Mouse (Mus musculus) adrenal gland, postnatal 14 days (tissue): ENCODE results near the gene Map3k14. TPM values are rescaled to one million over a fixed set of nuclear protein-coding genes. Genes with fewer than 3 reads are reported as not detected.
A peak's percentile ranks its signal among the peaks of the same experiment; 100 is the strongest.

Experiments used
- DNase-seq: peaks from one replicate; pipeline ENCODE4 v3.0.0; 2021; ENCODE audit warnings: mixed read lengths
- total RNA-seq: library from RNA; stranded (reverse); gene quantifications from 2 replicates; pipeline ENCODE4 v1.2.3, GENCODE M21; 2021

The Map3k14 gene
- total RNA-seq, 1 experiment from 2014 or later, result 6.5 TPM

GRCm38 (mm10) chr11:103174411-103174832 lies 92.8 kb downstream of the Map3k14 start:
- peak; percentile 73 for DNase-seq

- DNase-seq, result no peak
These were observed 93.4 kb downstream of the Map3k14 start for GRCm38 (mm10) chr11:103173771-103174344.

GRCm38 (mm10) chr11:103173041-103173770 lies 94.1 kb downstream of the Map3k14 start:
- DNase-seq, result peak; percentile 3

- DNase-seq, result peak; percentile 4
These were observed 94.8 kb downstream of the Map3k14 start for GRCm38 (mm10) chr11:103172392-103173040.

GRCm38 (mm10) chr11:103171703-103172391 lies 95.4 kb downstream of the Map3k14 start:
- peak; percentile 6 for DNase-seq

GRCm38 (mm10) chr11:103171286-103171620 lies 96.0 kb downstream of the Map3k14 start:
- DNase-seq, result peak; percentile 43

GRCm38 (mm10) chr11:103170494-103171285 lies 96.6 kb downstream of the Map3k14 start, which contains the start of gene Fmnl1:
Fmnl1 (plus strand) TSS chr11:103171107.
- peak; percentile 71 for DNase-seq

- DNase-seq, result no peak
These were observed 97.2 kb downstream of the Map3k14 start for GRCm38 (mm10) chr11:103170111-103170493.

Other genes starting within 250 kb of the Map3k14 start
- 88.8 and 93.1 TPM in 2 replicates for gene Nmt1, start 239.3 kb downstream of the Map3k14 start, total RNA-seq
- gene Dcakd, start 239.1 kb downstream of the Map3k14 start, total RNA-seq, result 65.0 and 66.3 TPM in 2 replicates
- gene Plcd3, start 165.8 kb downstream of the Map3k14 start, total RNA-seq, result 9.3 and 11.2 TPM in 2 replicates
- 77.8 and 84.9 TPM in 2 replicates for gene Acbd4, start 165.8 kb downstream of the Map3k14 start, total RNA-seq
- gene Hexim1, start 151.2 kb downstream of the Map3k14 start, total RNA-seq, result 57.8 and 62.1 TPM in 2 replicates
- 3.9 and 5.6 TPM in 2 replicates for gene Hexim2, start 135.0 kb downstream of the Map3k14 start, total RNA-seq
- gene Fmnl1, start 96.4 kb downstream of the Map3k14 start, total RNA-seq, result 14.4 and 30.4 TPM in 2 replicates
- gene 1700023F06Rik, start 58.9 kb downstream of the Map3k14 start, total RNA-seq, result 0.45 and 0.93 TPM in 2 replicates
- gene Spata32, start 49.0 kb downstream of the Map3k14 start, total RNA-seq, result not detected in 2 replicates
- 19.3 and 31.5 TPM in 2 replicates for gene Arhgap27, start 96.2 kb upstream of the Map3k14 start, total RNA-seq
- 17.4 and 19.6 TPM in 2 replicates for gene Plekhm1, start 145.2 kb upstream of the Map3k14 start, total RNA-seq
- gene Lrrc37a, start 237.1 kb upstream of the Map3k14 start, total RNA-seq, result not detected in 2 replicates